Mouse (Mus musculus): Measurements from ENCODE around the gene Gba2.

Gba2 gene

GRCm38 (mm10) chr4:43581381-43581780, 2.7 kb upstream of the Gba2 start:
- no peak for DNase-seq (ENCODE audit: low spot score)

GRCm38 (mm10) chr4:43580721-43581120, 2.0 kb upstream of the Gba2 start:
- no peak for DNase-seq (ENCODE audit: low spot score)

GRCm38 (mm10) chr4:43579731-43580130, 1.1 kb upstream of the Gba2 start:
- DNase-seq (ENCODE audit: low spot score): no peak

- DNase-seq (ENCODE audit: low spot score): no peak
Measured at GRCm38 (mm10) chr4:43579256-43579655, 583 bp upstream of the Gba2 start.

- DNase-seq (ENCODE audit: low spot score): no peak
Measured at GRCm38 (mm10) chr4:43577237-43577881, 1.3 kb downstream of the Gba2 start.

- DNase-seq (ENCODE audit: low spot score): no peak
Measured at GRCm38 (mm10) chr4:43575356-43575755, 3.3 kb downstream of the Gba2 start.

GRCm38 (mm10) chr4:43573561-43573960, 5.1 kb downstream of the Gba2 start:
- no peak for DNase-seq (ENCODE audit: low spot score)

- no peak for DNase-seq (ENCODE audit: low spot score)
Measured at GRCm38 (mm10) chr4:43571395-43572045, 7.2 kb downstream of the Gba2 start.

GRCm38 (mm10) chr4:43567140-43567539, 11.5 kb downstream of the Gba2 start:
- DNase-seq (ENCODE audit: low spot score): no peak

- no peak for DNase-seq (ENCODE audit: low spot score)
Measured at GRCm38 (mm10) chr4:43564231-43564630, 14.4 kb downstream of the Gba2 start.

- DNase-seq (ENCODE audit: low spot score): no peak
Measured at GRCm38 (mm10) chr4:43563601-43563875, 15.1 kb downstream of the Gba2 start.

- DNase-seq (ENCODE audit: low spot score): no peak
Measured at GRCm38 (mm10) chr4:43562769-43563600, 15.7 kb downstream of the Gba2 start.

- DNase-seq (ENCODE audit: low spot score): peak; percentile 94
Measured at GRCm38 (mm10) chr4:43561997-43562768, 16.5 kb downstream of the Gba2 start, which contains the start of the genes Creb3 and Tln1. Gene Creb3, plus strand, starts transcription at chr4:43562332. Gene Tln1, minus strand, starts transcription at chr4:43562691.

GRCm38 (mm10) chr4:43561436-43561996, 17.2 kb downstream of the Gba2 start:
- no peak for DNase-seq (ENCODE audit: low spot score)

GRCm38 (mm10) chr4:43560976-43561375, 17.7 kb downstream of the Gba2 start:
- DNase-seq (ENCODE audit: low spot score): no peak

- peak; percentile 53 for DNase-seq (ENCODE audit: low spot score)
Measured at GRCm38 (mm10) chr4:43560243-43560611, 18.4 kb downstream of the Gba2 start.

- no peak for DNase-seq (ENCODE audit: low spot score)
Measured at GRCm38 (mm10) chr4:43559519-43560242, 19.0 kb downstream of the Gba2 start.

- DNase-seq (ENCODE audit: low spot score): peak; percentile 73
Measured at GRCm38 (mm10) chr4:43558631-43559356, 19.9 kb downstream of the Gba2 start.

- peak; percentile 33 for DNase-seq (ENCODE audit: low spot score)
Measured at GRCm38 (mm10) chr4:43558028-43558630, 20.5 kb downstream of the Gba2 start.

GRCm38 (mm10) chr4:43555926-43556325, 22.7 kb downstream of the Gba2 start:
- DNase-seq (ENCODE audit: low spot score): no peak

Measured in urinary bladder, postnatal 14 days (tissue).